Mouse (Mus musculus) cerebellum, postnatal 4 days (tissue): ENCODE results near the gene Cyp2a5.
"Not testable (repeated sequence)": the region's sequence is repeated elsewhere in the genome, so short reads cannot be mapped to it uniquely, and the experiment has no call there.

Experiments
- DNase-seq, 2 experiments: peaks; one replicate each; pipeline ENCODE4 v3.0.0; 2022; ENCODE audit warnings: low spot score in 2 of 2, mixed read lengths in 1 of 2

Gene Cyp2a5

DNA sequence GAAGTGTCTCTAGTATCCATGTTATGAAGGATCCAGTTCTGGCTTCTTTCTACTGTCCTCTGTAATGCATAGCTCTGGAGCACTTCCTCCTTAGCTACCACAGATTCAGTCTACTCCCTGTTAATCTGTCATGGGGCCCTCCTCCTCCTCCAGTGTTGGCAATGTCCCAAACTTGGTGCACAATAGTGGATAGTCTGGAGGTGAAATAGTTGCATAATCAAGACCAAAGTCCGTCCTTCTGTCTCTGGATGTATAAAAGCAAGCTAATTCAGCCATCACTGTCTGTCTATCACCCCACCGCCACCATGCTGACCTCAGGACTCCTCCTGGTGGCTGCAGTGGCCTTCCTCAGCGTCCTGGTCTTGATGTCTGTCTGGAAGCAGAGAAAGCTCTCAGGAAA lies at the start of gene Cyp2a5:
Gene Cyp2a5 (plus strand): TSS at position 247 of the 400 bp plus-strand sequence.
- DNase-seq, result not testable (repeated sequence)

DNA sequence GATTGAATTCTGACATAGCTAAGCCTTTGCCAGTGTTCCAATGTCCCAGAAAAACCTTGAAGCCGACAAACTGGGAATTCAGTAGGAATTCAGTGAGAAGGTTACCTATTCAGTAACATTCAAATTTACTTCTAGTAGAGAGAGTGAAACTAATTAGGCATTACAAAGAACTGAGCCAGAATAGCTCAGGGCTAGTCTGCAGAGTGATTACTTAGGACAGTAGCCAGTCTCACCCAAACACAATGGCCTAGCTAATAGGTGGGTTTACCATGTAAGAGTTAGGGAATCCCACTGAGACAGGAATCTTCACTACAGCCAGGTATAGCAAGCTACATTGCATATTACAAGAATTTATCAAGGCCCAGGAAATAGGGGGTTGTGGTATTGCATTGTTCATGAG lies 49.1 kb upstream of the Cyp2a5 start:
- not testable (repeated sequence) for DNase-seq

DNA sequence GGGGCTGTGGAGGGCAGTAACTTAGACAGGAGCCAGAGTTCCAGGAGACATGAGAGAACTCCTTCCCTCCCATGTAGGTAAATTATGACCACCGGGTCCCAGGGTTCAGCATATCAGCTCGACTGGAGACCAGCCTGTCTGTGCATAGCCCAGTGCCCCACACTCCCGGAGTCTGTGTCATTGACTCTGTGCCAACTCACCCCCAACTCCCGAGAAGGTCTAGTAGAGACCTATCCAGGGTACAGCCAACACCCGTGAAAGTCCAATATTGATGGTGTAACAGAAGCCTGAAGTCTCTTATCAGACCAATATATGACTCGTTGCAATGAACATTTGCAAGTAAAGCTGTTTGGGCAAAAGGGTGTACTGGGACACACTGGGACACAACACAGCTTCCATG lies 45.1 kb upstream of the Cyp2a5 start:
- no peak for DNase-seq

DNA sequence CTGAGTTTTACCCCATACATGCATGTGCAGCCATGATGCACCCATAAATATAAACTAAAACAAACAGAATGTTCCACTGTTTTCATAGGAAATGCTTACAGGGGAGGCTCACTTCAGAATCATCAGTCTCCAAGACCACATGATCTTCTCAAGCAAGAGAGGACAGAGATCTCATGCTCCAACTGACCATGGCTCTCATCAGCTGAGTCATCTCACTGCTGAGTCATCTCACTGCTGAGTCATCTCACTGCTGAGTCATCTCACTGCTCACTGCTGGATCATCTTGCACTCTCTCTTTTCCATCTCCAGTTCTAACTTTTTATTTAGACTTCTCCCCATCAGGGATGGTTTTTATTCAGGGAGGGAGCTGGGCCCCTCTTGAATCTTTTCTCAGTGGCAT lies 35.0 kb upstream of the Cyp2a5 start:
- DNase-seq, result no peak

DNA sequence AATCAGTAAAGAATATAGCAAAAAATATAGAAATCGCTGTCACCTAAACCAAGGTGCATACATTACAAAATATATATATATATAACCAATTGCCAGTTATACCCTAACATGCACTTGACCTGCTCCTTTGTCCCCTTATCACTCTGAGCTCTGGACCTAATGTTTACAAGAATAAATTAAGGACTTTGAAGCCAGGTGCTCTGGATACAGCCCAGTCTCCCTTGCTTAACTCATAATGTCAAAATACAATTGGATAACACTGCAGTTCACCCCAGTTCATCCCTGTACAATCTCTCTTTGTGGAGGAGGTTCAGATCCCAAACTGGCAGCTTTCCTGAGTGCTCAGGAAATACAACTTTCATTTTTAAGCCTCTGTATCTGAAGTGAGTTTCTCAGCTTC lies 34.1 kb upstream of the Cyp2a5 start:
- no peak for DNase-seq

DNA sequence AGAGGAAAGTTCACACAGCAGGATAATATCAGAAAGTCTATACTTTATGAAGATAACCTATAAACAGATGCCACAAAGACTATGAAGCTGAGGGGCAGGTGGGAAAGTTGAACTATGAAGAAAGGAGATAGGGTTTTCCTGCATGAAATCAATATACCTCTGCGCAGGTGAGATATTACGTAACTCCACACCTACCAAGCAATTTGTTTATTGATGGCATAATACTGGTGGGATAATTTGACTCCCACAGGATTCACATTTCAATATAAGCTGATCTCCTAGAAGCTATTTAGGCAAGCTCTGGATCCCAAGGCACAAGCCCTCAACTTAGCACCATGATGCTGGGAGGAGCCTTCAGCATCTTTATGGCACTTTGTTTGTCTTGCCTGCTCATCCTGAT lies 26.5 kb upstream of the Cyp2a5 start, which contains the start of gene Cyp2g1:
Gene Cyp2g1 (plus strand): TSS at position 301 of the 400 bp plus-strand sequence.
- DNase-seq, result no peak

DNA sequence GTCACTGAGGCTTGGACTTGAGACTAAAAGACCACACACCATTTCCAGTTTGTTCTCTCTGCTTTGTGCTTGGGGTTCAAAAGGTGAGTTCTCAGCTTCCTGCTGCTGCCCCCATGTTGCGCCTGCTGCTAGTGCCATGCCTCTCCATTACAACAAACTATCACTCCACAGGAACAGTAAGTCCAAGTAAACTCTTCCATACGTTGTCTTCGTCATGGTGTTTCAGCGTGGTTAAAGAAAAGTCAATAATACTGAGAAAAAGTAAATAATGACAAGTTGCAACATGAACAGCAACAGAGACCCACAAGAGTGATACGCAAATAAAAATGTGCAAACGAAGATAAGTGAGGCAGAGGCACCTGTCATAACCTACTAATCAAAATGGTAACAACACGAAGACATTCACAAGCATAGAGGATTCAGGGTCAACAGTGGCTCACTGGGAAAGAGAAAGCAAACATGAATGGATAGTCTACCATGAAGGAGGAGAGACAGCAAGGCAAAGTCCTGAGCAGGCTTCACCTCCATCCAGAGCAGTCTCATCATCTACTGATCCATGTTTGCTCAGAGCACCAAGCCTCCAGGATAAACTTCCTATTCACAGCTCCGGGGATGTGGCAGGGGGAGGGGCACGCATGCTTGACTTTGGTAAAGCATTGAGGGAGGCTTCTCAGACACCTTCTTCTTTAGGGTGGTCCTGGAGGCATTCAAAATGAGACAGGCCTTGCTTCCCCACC lies 3.4 kb upstream of the Cyp2a5 start:
- not testable (repeated sequence) for DNase-seq

DNA sequence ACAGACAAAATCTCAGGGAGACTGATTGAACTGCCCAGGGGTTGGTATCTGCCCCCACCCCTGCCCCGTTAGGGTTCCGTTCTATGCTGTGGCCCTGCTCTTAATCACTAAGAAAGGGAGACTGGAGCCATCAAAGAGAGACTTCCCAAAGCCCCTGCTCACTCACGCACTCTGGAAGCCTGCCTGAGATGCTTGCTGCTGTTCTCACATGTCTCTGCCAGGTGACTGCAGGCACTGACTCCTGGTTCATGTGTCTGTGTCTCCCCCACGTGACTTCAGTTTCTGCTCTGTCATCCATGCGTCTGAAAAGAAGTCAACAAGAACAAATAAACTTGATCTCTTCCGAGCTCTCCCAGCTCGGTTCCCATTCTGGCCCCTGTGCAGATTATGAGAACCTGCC lies 2.4 kb upstream of the Cyp2a5 start:
- not testable (repeated sequence) for DNase-seq

DNA sequence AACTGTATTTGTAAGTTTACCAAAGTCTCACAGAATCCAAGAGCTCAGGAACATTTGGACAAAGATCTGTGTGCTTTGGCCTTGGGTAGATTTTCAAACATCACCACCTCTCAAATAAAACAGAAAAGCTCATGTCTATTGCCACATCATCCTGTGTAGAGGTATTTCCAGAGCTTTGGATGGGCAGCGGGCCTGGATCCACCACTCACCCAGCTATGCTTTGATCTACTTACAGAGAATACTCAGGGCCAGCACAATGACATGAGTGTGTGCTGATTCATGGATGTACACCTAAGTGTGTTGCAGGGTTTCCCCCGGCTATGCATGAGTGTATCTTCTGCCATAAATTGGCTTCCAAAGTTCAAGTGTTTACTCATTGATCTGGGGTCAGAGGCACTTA lies 8.3 kb downstream of the Cyp2a5 start:
- DNase-seq, result not testable (repeated sequence)

DNA sequence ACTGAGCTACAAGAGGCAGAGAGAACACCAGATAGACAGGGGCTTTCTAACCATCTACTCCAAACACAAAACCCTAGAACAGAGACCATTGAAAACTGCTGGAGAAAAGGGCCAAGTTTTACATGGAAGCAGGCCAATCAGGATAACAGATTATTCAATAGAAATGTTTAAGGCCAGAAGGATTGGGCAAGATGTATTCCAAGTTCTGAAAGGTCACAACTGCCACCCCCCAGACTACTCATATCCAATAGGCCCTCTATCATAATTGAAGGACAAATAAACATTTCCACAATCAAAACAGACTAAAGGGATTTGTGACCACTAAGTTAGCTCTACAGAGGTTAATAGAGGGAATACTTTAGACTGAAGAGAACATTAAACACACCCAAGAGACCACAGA lies 15.0 kb downstream of the Cyp2a5 start:
- DNase-seq, result not testable (repeated sequence)

DNA sequence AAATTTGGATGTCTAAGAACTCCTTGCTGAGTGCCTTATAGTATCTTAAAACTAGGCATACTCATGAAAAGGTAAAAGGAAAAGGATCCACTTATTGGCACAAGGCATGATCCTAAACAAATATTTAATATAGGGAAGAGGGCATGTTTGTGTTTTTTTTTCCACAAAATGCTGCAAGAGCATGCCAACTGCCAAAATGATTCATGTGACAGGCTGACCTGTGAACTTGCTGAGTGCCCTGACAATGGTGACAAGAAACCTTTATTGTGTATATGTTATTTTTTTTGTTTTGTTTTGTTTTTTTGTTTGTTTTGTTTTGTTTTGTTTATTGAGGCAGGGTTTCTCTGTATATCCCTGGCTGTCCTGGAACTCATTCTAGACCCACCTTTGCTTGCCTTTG lies 43.5 kb downstream of the Cyp2a5 start:
- not testable (repeated sequence) for DNase-seq

DNA sequence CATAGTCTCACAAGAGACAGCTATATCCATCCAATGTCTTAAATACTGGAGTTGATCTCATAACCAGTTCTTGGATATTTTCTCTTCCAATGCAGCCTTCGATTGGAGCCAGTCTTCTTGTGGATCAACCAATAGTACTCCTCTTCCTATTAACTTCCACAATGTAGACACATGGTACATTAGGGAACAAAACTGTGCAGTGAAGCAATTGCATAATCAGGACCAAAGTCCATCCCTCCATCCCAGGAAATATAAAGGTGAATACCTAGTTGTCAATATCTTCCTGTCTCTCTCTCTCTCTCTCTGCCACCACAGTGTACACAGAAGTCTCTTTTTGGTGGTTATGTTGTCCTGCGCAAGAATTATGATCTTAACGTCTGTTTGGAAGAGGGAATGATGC lies 45.5 kb downstream of the Cyp2a5 start:
- DNase-seq, result not testable (repeated sequence)
